Mouse (Mus musculus): Measurements from ENCODE around the gene G430095P16Rik.

DNA sequence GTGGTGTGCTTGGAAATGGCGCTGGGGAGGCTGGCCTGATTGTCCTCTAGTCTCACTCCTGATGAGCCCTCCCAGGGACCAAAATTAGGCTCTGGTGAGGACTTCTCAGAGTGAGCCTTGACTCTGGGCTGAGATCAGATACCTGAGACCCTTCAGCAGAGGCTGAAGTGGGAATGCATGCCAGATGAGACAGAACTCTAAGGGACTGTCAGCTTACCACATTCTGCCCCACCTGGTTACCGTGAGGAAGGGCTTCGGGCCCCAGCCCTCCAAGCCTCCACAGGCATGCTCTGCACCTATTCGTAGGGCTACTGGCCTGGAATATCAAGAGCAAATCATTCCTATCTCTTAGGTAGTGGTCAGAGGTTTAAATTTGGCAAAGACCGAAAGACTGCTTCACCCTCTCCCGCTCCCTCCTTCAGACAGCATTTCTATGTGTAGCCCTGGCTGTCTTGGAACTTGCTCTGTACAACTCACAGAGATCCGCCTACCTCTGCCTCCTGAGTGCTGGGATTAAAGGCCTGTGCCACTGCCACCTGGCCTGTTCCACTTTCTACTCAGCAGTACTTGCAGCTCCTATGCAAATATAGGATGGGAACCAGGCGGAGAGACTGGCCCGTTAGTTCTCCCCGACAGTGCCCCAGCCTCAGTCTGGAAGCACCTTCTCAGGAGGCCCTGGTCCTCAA, 16.1 kb downstream of the G430095P16Rik start:
- TF ChIP-seq CTCF (IDR thresholded peaks at IDR 0.05; ENCODE audit: insufficient read depth, low read depth, low read length) (no peak), POLR2A (IDR thresholded peaks at IDR 0.05; ENCODE audit: insufficient read depth, low read depth, low read length) (no peak)

Data from olfactory bulb, adult 2 months (tissue).